Mouse (Mus musculus) stomach, postnatal 0 days (tissue): ENCODE measurements at regions not wholly inside any gene's neighbourhood (a gene's known extent, or its start where the extent isn't known, plus 50 kb on each side); places are given as distances from the start of the nearest gene placed in this dataset.

Experiments used
- CTCF ChIP-seq: IDR thresholded peaks from 2 replicates; pipeline ENCODE4 v1.5.1; 2016; ENCODE audit warnings: antibody characterized with exemption, low read depth, mild to moderate bottlenecking, moderate library complexity
- EP300 ChIP-seq: optimal IDR thresholded peaks from 2 replicates; pipeline ENCODE3; 2016; ENCODE audit warnings: antibody characterized with exemption

DNA sequence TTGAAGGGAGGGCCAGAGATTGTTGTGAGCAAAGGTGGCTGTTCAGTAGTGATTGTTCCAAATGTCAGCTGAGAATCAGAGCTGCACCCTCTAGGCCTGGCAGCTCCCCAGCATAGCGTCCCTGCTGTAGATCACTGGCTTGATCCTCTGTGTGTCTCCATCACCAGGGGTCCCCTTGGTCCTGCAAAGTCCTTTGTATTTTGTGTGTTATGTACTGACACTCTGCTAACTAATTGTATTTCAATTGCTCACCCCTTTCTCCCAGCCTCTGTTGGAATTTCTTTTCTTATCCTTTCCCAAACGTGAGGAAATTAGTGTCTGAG, 73.5 kb downstream of the Calml3 start:
- TF ChIP-seq CTCF (no peak), EP300 (no peak)
